Mouse (Mus musculus): ENCODE measurements around the gene Gm20854.
"Not testable (repeated sequence)": the region's sequence is repeated elsewhere in the genome, so short reads cannot be mapped to it uniquely, and the experiment has no call there.

Gene Gm20854

GRCm38 (mm10) chrY:85530808-85531207 is at the start of gene Gm20854:
Gene Gm20854 (minus strand): TSS chrY:85530908.
- not testable (repeated sequence) for DNase-seq (ENCODE audit: low spot score)

Data from adipocyte (in vitro differentiated cells).